Mouse (Mus musculus) brain, embryonic 14.5 days (tissue): ENCODE data around the gene Tspo. TPM values are rescaled to one million over a fixed set of nuclear protein-coding genes. Genes with fewer than 3 reads are reported as not detected.

ENCODE experiments used
- DNase-seq: peaks from one replicate; pipeline ENCODE4 v3.0.0-alpha.2; 2011; ENCODE audit warnings: low read depth
- CTCF ChIP-seq: fragments of 200-500 bp; IDR thresholded peaks from 2 replicates; pipeline ENCODE4 v1.5.1; 2012; ENCODE audit warnings: inconsistent platforms, mild to moderate bottlenecking, moderate library complexity, borderline replicate concordance; ENCODE audit not compliant: insufficient read depth, insufficient read length; ENCODE audit errors: extremely low read depth
- POLR2A ChIP-seq: fragments of 200-500 bp; IDR thresholded peaks from 2 replicates; pipeline ENCODE4 v1.6.1; 2012; ENCODE audit warnings: mild to moderate bottlenecking, inconsistent platforms, borderline replicate concordance; ENCODE audit not compliant: poor library complexity, insufficient read depth, insufficient read length, severe bottlenecking; ENCODE audit errors: extremely low read depth
- polyA plus RNA-seq: library from polyadenylated mRNA; depleted of rRNA; stranded (reverse); fragments of >200 nt; gene quantifications from 2 replicates; pipeline ENCODE4 v1.2.3, GENCODE M21; 2012; rRNA removed

Tspo gene
- polyA plus RNA-seq, 1 experiment: 7.1 TPM

- TF ChIP-seq CTCF: peak; percentile 82
- no peak for TF ChIP-seq POLR2A
- peak; percentile 67 for DNase-seq
Observed at GRCm38 (mm10) chr15:83607115-83607802, 43.9 kb downstream of the Tspo start.

GRCm38 (mm10) chr15:83615245-83615644, 51.9 kb downstream of the Tspo start:
- TF ChIP-seq CTCF (no peak), POLR2A (no peak)
- no peak for DNase-seq

Other genes with a start within 250 kb of the Tspo start
- 40.3 and 43.9 TPM in 2 replicates for gene Arfgap3, start 213.3 kb upstream of the Tspo start, polyA plus RNA-seq
- gene Pacsin2, start 99.0 kb upstream of the Tspo start, polyA plus RNA-seq: 23.7 and 31.4 TPM in 2 replicates
- 58.1 and 89.6 TPM in 2 replicates for gene Ttll1, start 52.7 kb upstream of the Tspo start, polyA plus RNA-seq
- 0.71 and 1.3 TPM in 2 replicates for gene Bik, start 36.7 kb upstream of the Tspo start, polyA plus RNA-seq
- gene Mcat, start 195 bp downstream of the Tspo start, polyA plus RNA-seq: 32.8 and 38.7 TPM in 2 replicates
- gene Ttll12, start 31.6 kb downstream of the Tspo start, polyA plus RNA-seq: 49.8 and 56.6 TPM in 2 replicates
- gene Scube1, start 161.4 kb downstream of the Tspo start, polyA plus RNA-seq: 15.1 and 24.7 TPM in 2 replicates
- gene Mpped1, start 215.9 kb downstream of the Tspo start, polyA plus RNA-seq: 51.5 and 124 TPM in 2 replicates